Mouse (Mus musculus) kidney, postnatal 14 days (tissue): Measurements from ENCODE around the gene Olfr913.

Experiments used
- DNase-seq: peaks from one replicate; pipeline ENCODE4 v3.0.0; 2022; ENCODE audit warnings: mixed read lengths

Olfr913 gene

GRCm38 (mm10) chr9:38592459-38592858 lies at the start of gene Olfr913:
Olfr913 (plus strand) TSS chr9:38592759.
- DNase-seq, result no peak

- DNase-seq, result no peak
Observed at GRCm38 (mm10) chr9:38579878-38580277, 12.7 kb upstream of the Olfr913 start, which contains the start of gene Olfr912. Olfr912 (plus strand) TSS chr9:38580178.

- no peak for DNase-seq
Observed at GRCm38 (mm10) chr9:38591056-38591455, 1.5 kb upstream of the Olfr913 start.

GRCm38 (mm10) chr9:38604802-38605201 lies 12.2 kb downstream of the Olfr913 start, which contains the start of gene Olfr914:
Olfr914 (plus strand) TSS chr9:38605102.
- DNase-seq, result no peak

GRCm38 (mm10) chr9:38632406-38632805 lies 39.8 kb downstream of the Olfr913 start:
- DNase-seq, result no peak
